Mouse (Mus musculus) G1E (cell line): ENCODE results near the gene H2al1c. TPM values are rescaled to one million over a fixed set of nuclear protein-coding genes. Genes with fewer than 3 reads are reported as not detected.

Experiments used
- ATAC-seq: 2 replicates; pipeline ENCODE4 v1.8.0; 2016; ENCODE audit warnings: mild to moderate bottlenecking; ENCODE audit not compliant: insufficient number of reproducible peaks, poor library complexity, low FRiP score, severe bottlenecking; ENCODE audit errors: extremely low read depth
- DNase-seq: peaks from one replicate; pipeline ENCODE4 v3.0.0; 2012; ENCODE audit warnings: low spot score
- H3K27me3 ChIP-seq: 2 replicates; pipeline ENCODE4 v1.6.1; 2012; ENCODE audit warnings: mild to moderate bottlenecking, low read length, inconsistent platforms; ENCODE audit not compliant: insufficient read depth
- H3K36me3 ChIP-seq: replicated peaks from 2 replicates; pipeline ENCODE3; 2012; ENCODE audit warnings: mild to moderate bottlenecking, inconsistent platforms
- H3K4me1 ChIP-seq: 2 replicates; pipeline ENCODE4 v1.6.1; 2012; ENCODE audit warnings: low read depth, low read length, inconsistent platforms, mixed read lengths; ENCODE audit not compliant: insufficient read depth
- H3K4me3 ChIP-seq: 2 replicates; pipeline ENCODE4 v1.5.1; 2012; ENCODE audit warnings: low read depth, mild to moderate bottlenecking, inconsistent platforms, low read length, moderate library complexity, mixed read lengths
- H3K9me3 ChIP-seq: replicated peaks from 2 replicates; pipeline ENCODE4 v1.6.1; 2012; ENCODE audit warnings: inconsistent platforms
- CTCF ChIP-seq: IDR thresholded peaks from 2 replicates; pipeline ENCODE4 v1.5.1; 2012; ENCODE audit warnings: low read depth, low read length, inconsistent platforms, mixed read lengths
- GATA1 ChIP-seq: IDR thresholded peaks from 2 replicates; pipeline ENCODE4 v1.6.1; 2012; ENCODE audit warnings: borderline replicate concordance, low read length, inconsistent platforms, mixed read lengths
- GATA2 ChIP-seq: IDR thresholded peaks from 2 replicates; pipeline ENCODE4 v1.6.1; 2012; ENCODE audit warnings: low read depth, low read length, inconsistent platforms, borderline replicate concordance
- POLR2AphosphoS5 ChIP-seq: IDR thresholded peaks from 2 replicates; pipeline ENCODE4 v1.6.1; 2012; ENCODE audit warnings: low read depth, low read length, inconsistent platforms; ENCODE audit not compliant: insufficient replicate concordance
- TAL1 ChIP-seq: conservative IDR thresholded peaks from 2 replicates; pipeline ENCODE4 v1.6.1; 2012; ENCODE audit warnings: low read depth, low read length, inconsistent platforms, mixed read lengths
- polyA plus RNA-seq: library from polyadenylated mRNA; stranded (reverse); fragments of >175 nt; gene quantifications from 2 replicates; pipeline ENCODE4 v1.2.3, GENCODE M21; 2012
- total RNA-seq, 2 experiments: library from RNA; stranded (forward) in 1 of 2; stranded (reverse) in 1 of 2; fragments of 200-1000 nt in 1 of 2; fragments of >200 nt in 1 of 2; fragmentation: Nextera tagmentation in 1 of 2; gene quantifications; 2 replicates each; pipeline ENCODE4 v1.2.3; 2014 to 2017

Gene H2al1c
- total and polyA plus RNA-seq, 3 experiments = not detected

- Histone ChIP-seq H3K9me3 (no peaks in the 10 kb centered on the region), H3K36me3 (no peaks in the 10 kb centered on the region), H3K27me3 (no peaks in the 10 kb centered on the region), H3K4me3 (no peak overlapping the region), H3K4me1 (no peaks in the 10 kb centered on the region)
- TF ChIP-seq CTCF (no peak), GATA1 (no peak), POLR2AphosphoS5 (no peak), GATA2 (no peak), TAL1 (no peak)
- ATAC-seq (no peak), DNase-seq (no peak)
Observed at GRCm38 (mm10) chrX:11345762-11346161, 40.3 kb downstream of the H2al1c start.

- Histone ChIP-seq H3K27me3 (no peaks in the 10 kb centered on the region), H3K4me3 (no peak overlapping the region), H3K36me3 (no peaks in the 10 kb centered on the region), H3K9me3 (no peaks in the 10 kb centered on the region), H3K4me1 (no peaks in the 10 kb centered on the region)
- DNase-seq (no peak), ATAC-seq (no peak)
- no peak for TF ChIP-seq CTCF
- TF ChIP-seq GATA2 = no peak
Observed at GRCm38 (mm10) chrX:11346756-11347155, 41.3 kb downstream of the H2al1c start.

Other genes starting within 250 kb of the H2al1c start
- gene H2al1a, start 6.4 kb upstream of the H2al1c start, total RNA-seq (2014; fragmentation: Nextera tagmentation) = not detected in 2 replicates
- not detected in 2 replicates for gene H2al1a, start 6.4 kb upstream of the H2al1c start, total RNA-seq (2017)
- gene H2al1a, start 6.4 kb upstream of the H2al1c start, polyA plus RNA-seq = not detected in 2 replicates
- not detected in 2 replicates for gene H2al1b, start 3.2 kb upstream of the H2al1c start, total RNA-seq (2014; fragmentation: Nextera tagmentation)
- gene H2al1b, start 3.2 kb upstream of the H2al1c start, total RNA-seq (2017) = not detected in 2 replicates
- not detected in 2 replicates for gene H2al1b, start 3.2 kb upstream of the H2al1c start, polyA plus RNA-seq
- not detected in 2 replicates for gene H2al1d, start 3.2 kb downstream of the H2al1c start, total RNA-seq (2014; fragmentation: Nextera tagmentation)
- gene H2al1d, start 3.2 kb downstream of the H2al1c start, total RNA-seq (2017) = not detected in 2 replicates
- not detected in 2 replicates for gene H2al1d, start 3.2 kb downstream of the H2al1c start, polyA plus RNA-seq
- not detected in 2 replicates for gene H2al1e, start 6.3 kb downstream of the H2al1c start, total RNA-seq (2014; fragmentation: Nextera tagmentation)
- not detected in 2 replicates for gene H2al1e, start 6.3 kb downstream of the H2al1c start, total RNA-seq (2017)
- not detected in 2 replicates for gene H2al1e, start 6.3 kb downstream of the H2al1c start, polyA plus RNA-seq
- gene H2al1f, start 9.5 kb downstream of the H2al1c start, total RNA-seq (2014; fragmentation: Nextera tagmentation) = not detected in 2 replicates
- gene H2al1f, start 9.5 kb downstream of the H2al1c start, total RNA-seq (2017) = not detected in 2 replicates
- gene H2al1f, start 9.5 kb downstream of the H2al1c start, polyA plus RNA-seq = not detected in 2 replicates
- gene H2al1g, start 12.6 kb downstream of the H2al1c start, total RNA-seq (2014; fragmentation: Nextera tagmentation) = not detected in 2 replicates
- gene H2al1g, start 12.6 kb downstream of the H2al1c start, total RNA-seq (2017) = not detected in 2 replicates
- gene H2al1g, start 12.6 kb downstream of the H2al1c start, polyA plus RNA-seq = not detected in 2 replicates
- gene H2al1h, start 15.8 kb downstream of the H2al1c start, total RNA-seq (2014; fragmentation: Nextera tagmentation) = not detected in 2 replicates
- not detected in 2 replicates for gene H2al1h, start 15.8 kb downstream of the H2al1c start, total RNA-seq (2017)
- not detected in 2 replicates for gene H2al1h, start 15.8 kb downstream of the H2al1c start, polyA plus RNA-seq
- not detected in 2 replicates for gene H2al1i, start 19.0 kb downstream of the H2al1c start, total RNA-seq (2014; fragmentation: Nextera tagmentation)
- not detected in 2 replicates for gene H2al1i, start 19.0 kb downstream of the H2al1c start, total RNA-seq (2017)
- not detected in 2 replicates for gene H2al1i, start 19.0 kb downstream of the H2al1c start, polyA plus RNA-seq
- not detected in 2 replicates for gene H2al1j, start 22.2 kb downstream of the H2al1c start, total RNA-seq (2014; fragmentation: Nextera tagmentation)
- not detected in 2 replicates for gene H2al1j, start 22.2 kb downstream of the H2al1c start, total RNA-seq (2017)
- gene H2al1j, start 22.2 kb downstream of the H2al1c start, polyA plus RNA-seq = not detected in 2 replicates